8 mouse cellular contexts compared by ENCODE assay signal in the genomic region with DNA sequence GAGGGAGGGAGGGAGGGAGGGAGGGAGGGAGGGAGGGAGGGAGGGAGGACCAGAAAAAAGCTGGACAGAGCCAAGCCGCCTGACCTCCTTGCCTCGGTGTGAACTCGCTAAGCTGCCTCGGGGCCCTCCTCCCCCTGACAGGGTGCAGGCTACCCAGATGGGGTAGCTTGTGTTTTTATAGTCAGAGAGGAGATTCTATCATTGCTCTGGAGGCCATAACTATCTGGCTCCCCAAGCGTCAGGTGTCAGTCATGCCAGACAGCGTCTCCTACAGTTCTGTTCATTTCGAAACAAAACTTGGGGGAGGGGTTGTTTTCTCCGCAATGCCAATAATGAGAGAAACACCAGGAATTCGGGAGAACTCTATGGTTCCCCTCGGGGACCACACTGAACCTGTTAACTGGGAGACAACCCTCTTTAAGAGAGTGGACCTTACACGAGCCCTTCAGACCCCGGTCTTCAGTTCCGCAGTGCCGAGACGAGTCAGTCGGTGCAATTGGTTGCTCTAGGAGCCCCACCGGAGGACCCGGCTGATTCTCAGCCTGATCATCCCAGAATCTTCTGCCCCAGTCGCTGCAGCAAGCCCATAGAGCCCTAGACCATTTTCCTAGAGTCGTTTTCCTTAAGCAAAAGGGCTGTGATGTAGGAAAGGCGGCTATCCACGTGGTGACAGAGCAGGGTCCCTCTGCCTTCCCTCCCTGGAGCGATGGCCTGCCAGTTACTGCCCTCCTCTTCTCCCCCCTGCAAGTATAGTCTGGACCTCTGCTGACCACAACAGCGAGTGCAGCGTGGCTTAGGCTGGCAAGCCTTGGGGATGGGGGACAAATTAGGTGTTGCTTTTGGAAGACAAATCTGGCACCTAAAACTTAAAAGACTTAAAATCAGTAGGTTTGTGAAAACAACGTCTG. TPM values are rescaled to one million over a fixed set of nuclear protein-coding genes. Genes with fewer than 3 reads are reported as not detected.
DNase-seq lines count a peak whose midpoint lies in the region; ATAC-seq and TF ChIP-seq lines count a peak whose summit lies in the region.

No protein-coding gene starts in this region.

- H3K4me2 ChIP-seq in kidney, embryonic 15.5 days = peak overlapping the region; percentile 99
- peak overlapping the region; percentile 95 for H3K4me2 ChIP-seq in forebrain, embryonic 12.5 days
- H3K4me2 ChIP-seq in limb, embryonic 11.5 days (ENCODE audit: low read depth, severe bottlenecking) = peak overlapping the region; percentile 31

- peak overlapping the region; percentile 32 for H3K4me3 ChIP-seq in kidney, embryonic 15.5 days (replicated peaks)
- H3K4me3 ChIP-seq in forebrain, embryonic 12.5 days (replicated peaks) = peak overlapping the region; percentile 33
- 0 out of 2 replicates have a peak overlapping the region, but pooled peaks have one; percentile 14 for H3K4me3 ChIP-seq in limb, embryonic 11.5 days (ENCODE audit: low read depth, low read length)
- H3K4me3 ChIP-seq in olfactory bulb, adult 2 months (ENCODE audit: insufficient read depth, low read depth, low read length) = peak overlapping the region; percentile 8

- no peak overlapping the region for H3K9ac ChIP-seq in kidney, embryonic 15.5 days
- H3K9ac ChIP-seq in forebrain, embryonic 12.5 days = no peak overlapping the region
- H3K9ac ChIP-seq in limb, embryonic 11.5 days (ENCODE audit: low read length) = no peak overlapping the region

- under 1% methylated on average over 26 of the region's 26 CpGs for WGBS in kidney, embryonic 15.5 days
- under 1% methylated on average over 26 of the region's 26 CpGs for WGBS in forebrain, embryonic 12.5 days
- WGBS in limb, embryonic 11.5 days = under 1% methylated on average over 26 of the region's 26 CpGs
- under 1% methylated on average over 26 of the region's 26 CpGs for WGBS in olfactory bulb, adult 2 months

- TF ChIP-seq CTCF in olfactory bulb, adult 2 months (IDR thresholded peaks at IDR 0.05; ENCODE audit: insufficient read depth, low read depth, low read length) = no peak

- no peak for DNase-seq in kidney, adult 8-10 months
- peak; percentile 41 for DNase-seq in limb, embryonic 11.5 days (ENCODE audit: low spot score)
- no peak for DNase-seq in cerebellum, postnatal 25 days
- DNase-seq in adrenal gland, adult 2 months = no peak

- ATAC-seq in kidney, embryonic 15.5 days (replicated peaks; ENCODE audit: low FRiP score) = no peak
- no peak for ATAC-seq in forebrain, embryonic 12.5 days (ENCODE audit: low FRiP score)
- ATAC-seq in limb, embryonic 11.5 days (ENCODE audit: insufficient number of reproducible peaks, low FRiP score, low TSS enrichment, low read depth) = no peak
- no peak for ATAC-seq in activated CD4-positive, CD25-positive, alpha-beta regulatory T cell, adult 4 months

- peaks cover 74% of the 10 kb centered on the region for H3K27me3 ChIP-seq in kidney, embryonic 15.5 days
- H3K27me3 ChIP-seq in forebrain, embryonic 12.5 days = peaks cover 76% of the 10 kb centered on the region
- H3K27me3 ChIP-seq in limb, embryonic 11.5 days (ENCODE audit: control insufficient read depth, insufficient read depth, low read length) = peaks cover 55% of the 10 kb centered on the region

- peaks cover 39% of the 10 kb centered on the region for H3K4me1 ChIP-seq in kidney, embryonic 15.5 days
- H3K4me1 ChIP-seq in forebrain, embryonic 12.5 days = peaks cover 30% of the 10 kb centered on the region
- peaks cover 16% of the 10 kb centered on the region for H3K4me1 ChIP-seq in limb, embryonic 11.5 days (ENCODE audit: control insufficient read depth, insufficient read depth, low read length)
- H3K4me1 ChIP-seq in olfactory bulb, adult 2 months (ENCODE audit: control insufficient read depth, insufficient read depth, low read length) = peaks cover 29% of the 10 kb centered on the region

- no peaks in the 10 kb centered on the region for H3K9me3 ChIP-seq in kidney, embryonic 15.5 days (replicated peaks)
- H3K9me3 ChIP-seq in forebrain, embryonic 12.5 days = no peaks in the 10 kb centered on the region
- H3K9me3 ChIP-seq in limb, embryonic 11.5 days (ENCODE audit: control insufficient read depth, low read length) = no peaks in the 10 kb centered on the region

- TF ChIP-seq POLR2A in olfactory bulb, adult 2 months (IDR thresholded peaks at IDR 0.05; ENCODE audit: insufficient read depth, low read depth, low read length) = no peak

- no peaks in the 10 kb centered on the region for H3K36me3 ChIP-seq in kidney, embryonic 15.5 days
- no peaks in the 10 kb centered on the region for H3K36me3 ChIP-seq in forebrain, embryonic 12.5 days (replicated peaks)
- H3K36me3 ChIP-seq in limb, embryonic 11.5 days (ENCODE audit: control insufficient read depth, insufficient read depth, low read length) = no peaks in the 10 kb centered on the region

- H3K27ac ChIP-seq in kidney, embryonic 15.5 days = peak overlapping the region; percentile 28; the same call in 1 of the 2 replicates
- no peak overlapping the region for H3K27ac ChIP-seq in forebrain, embryonic 12.5 days
- H3K27ac ChIP-seq in limb, embryonic 11.5 days (replicated peaks; ENCODE audit: low read depth, low read length) = no peak overlapping the region
- no peak overlapping the region for H3K27ac ChIP-seq in olfactory bulb, adult 2 months (ENCODE audit: insufficient read depth, low read depth, low read length)

RNA-seq across cellular contexts. Expression of a gene that starts 1.2 kb away (rescaled TPM):
- polyA plus RNA-seq in kidney, embryonic 15.5 days (2015; fragmentation: Nextera tagmentation; extraction: Ambion mirVana) = 14.6 and 15.0 TPM in 2 replicates
- polyA plus RNA-seq in forebrain, embryonic 12.5 days (2016; fragmentation: Nextera tagmentation; extraction: Ambion mirVana) = 1.5 and 1.8 TPM in 2 replicates
- 0.03 and 0.07 TPM in 2 replicates for polyA plus RNA-seq in limb, embryonic 11.5 days (2014; fragmentation: Nextera tagmentation; extraction: Ambion mirVana)
- not detected in 2 replicates for polyA plus RNA-seq in olfactory bulb, adult 2 months (2012; ENCODE audit: insufficient read depth, insufficient read length, low replicate concordance, missing spikeins)
- under 1 TPM in 1 of 2 experiments, not detected in 1; 0.44 TPM for polyA plus RNA-seq in activated CD4-positive, CD25-positive, alpha-beta regulatory T cell, adult 4 months (2017; shearing (Covaris generic))
- under 1 TPM; 0.52 to 0.73 TPM for total RNA-seq in adrenal gland, adult 2 months (2021)
- polyA plus RNA-seq in adrenal gland, adult 2 months (2012; rRNA removed) = 0.04 TPM in 2 replicates

RNA-seq across cellular contexts. Expression of a gene that starts 59.9 kb away (rescaled TPM):
- polyA plus RNA-seq in kidney, embryonic 15.5 days (2015; fragmentation: Nextera tagmentation; extraction: Ambion mirVana) = 17.6 and 22.8 TPM in 2 replicates
- polyA plus RNA-seq in forebrain, embryonic 12.5 days (2016; fragmentation: Nextera tagmentation; extraction: Ambion mirVana) = 15.9 and 16.8 TPM in 2 replicates
- polyA plus RNA-seq in limb, embryonic 11.5 days (2014; fragmentation: Nextera tagmentation; extraction: Ambion mirVana) = 17.4 and 20.7 TPM in 2 replicates
- not detected in 2 replicates for polyA plus RNA-seq in olfactory bulb, adult 2 months (2012; ENCODE audit: insufficient read depth, insufficient read length, low replicate concordance, missing spikeins)
- polyA plus RNA-seq in activated CD4-positive, CD25-positive, alpha-beta regulatory T cell, adult 4 months (2017; shearing (Covaris generic)) = under 1 TPM; 0.62 to 0.70 TPM
- total RNA-seq in adrenal gland, adult 2 months (2021) = 1 to 10 TPM; 7.0 to 8.3 TPM
- 0.07 and 0.43 TPM in 2 replicates for polyA plus RNA-seq in adrenal gland, adult 2 months (2012; rRNA removed)

Comparison
In these comparisons a context has a peak if more than half of its experiments do, and no peak if none do; other contexts are left out.
1. H3K4me2 ChIP-seq: peak in every context shown above with its lines; median percentile 99 in kidney, embryonic 15.5 days; 95 in forebrain, embryonic 12.5 days; 31 in limb, embryonic 11.5 days.